Mouse (Mus musculus): ENCODE results near the gene Tmem238. TPM values are rescaled to one million over a fixed set of nuclear protein-coding genes. Genes with fewer than 3 reads are reported as not detected.
"Not testable (repeated sequence)": the region's sequence is repeated elsewhere in the genome, so short reads cannot be mapped to it uniquely, and the experiment has no call there.

Gene Tmem238
- polyA plus RNA-seq, 1 experiment from 2014 or later: 2.5 TPM

GRCm38 (mm10) chr7:4812303-4813104 is 23.0 kb upstream of the Tmem238 start, which contains the start of gene Ube2s:
Gene Ube2s, minus strand, starts transcription at chr7:4812590.
- under 1% methylated on average over 62 of the region's 62 CpGs for WGBS
- Histone ChIP-seq H3K9ac (replicated peaks) (peak within 1 kb of the TSS; percentile 99), H3K4me3 (replicated peaks) (peak within 1 kb of the TSS; percentile 79), H3K27me3 (no peaks in the 10 kb centered on the region), H3K4me1 (replicated peaks) (peaks cover 31% of the 10 kb centered on the region), H3K36me3 (peaks cover 22% of the 10 kb centered on the region), H3K27ac (peak within 1 kb of the TSS; percentile 94), H3K9me3 (no peaks in the 10 kb centered on the region), H3K4me2 (replicated peaks) (peak within 1 kb of the TSS; percentile 90)
- ATAC-seq: peak; percentile 99

DNA sequence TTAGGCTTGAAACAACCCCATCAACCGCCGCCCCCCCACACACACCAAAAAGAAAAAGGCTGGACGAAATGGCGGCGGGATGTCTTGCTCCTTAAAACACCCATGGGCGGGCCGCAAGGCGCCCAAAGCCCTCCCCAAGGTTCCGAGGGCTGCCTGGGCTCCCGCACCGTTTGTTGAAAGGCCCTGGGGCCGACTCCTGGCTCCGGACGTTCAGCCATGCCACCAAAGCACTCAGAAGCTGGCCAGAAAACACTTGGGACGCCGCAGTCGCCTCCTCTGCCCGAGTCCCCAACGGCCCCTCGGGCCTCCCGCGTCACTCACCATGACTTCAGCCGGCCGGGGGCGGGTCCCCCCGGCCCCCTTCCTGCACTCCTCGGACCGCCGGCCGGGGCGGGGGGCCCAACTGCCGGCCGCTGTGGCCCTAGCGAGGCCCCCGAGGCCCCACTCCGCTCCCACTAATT is 22.4 kb upstream of the Tmem238 start:
- no peak; the same call in 1 of the 2 replicates for ATAC-seq
- H3K9me3 ChIP-seq: no peaks in the 10 kb centered on the region
- no peaks in the 10 kb centered on the region for H3K27me3 ChIP-seq
- H3K36me3 ChIP-seq: peaks cover 28% of the 10 kb centered on the region
- peak overlapping the region; percentile 90 for H3K4me2 ChIP-seq (replicated peaks)
- H3K4me1 ChIP-seq (replicated peaks): peaks cover 31% of the 10 kb centered on the region
- WGBS: 0% methylated on average over 17 of the region's 36 CpGs
- peak overlapping the region; percentile 99 for H3K9ac ChIP-seq (replicated peaks)
- H3K4me3 ChIP-seq (replicated peaks): peak overlapping the region; percentile 79
- peak overlapping the region; percentile 94 for H3K27ac ChIP-seq

DNA sequence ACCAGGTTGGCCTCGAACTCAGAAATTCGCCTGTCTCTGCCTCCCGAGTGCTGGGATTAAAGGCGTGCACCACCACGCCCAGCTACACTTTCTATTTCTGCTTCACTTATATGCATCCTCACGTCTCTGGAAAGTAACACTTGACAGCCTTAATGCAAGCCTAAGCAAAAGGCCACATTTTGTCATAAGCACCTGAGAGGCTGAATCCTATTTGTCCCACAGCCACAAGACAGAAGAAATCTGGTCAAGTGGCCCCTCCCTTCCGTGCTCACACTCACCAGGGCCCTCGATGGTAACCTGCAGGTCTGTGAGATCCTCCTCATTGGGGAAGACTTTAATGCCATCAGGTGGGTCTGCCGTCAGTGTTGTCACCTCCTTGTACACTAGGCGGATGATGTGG is 21.7 kb upstream of the Tmem238 start:
- H3K27ac ChIP-seq, H3K27me3 ChIP-seq, H3K9me3 ChIP-seq, ATAC-seq: not testable (repeated sequence)
- peak overlapping the region; percentile 99 for H3K9ac ChIP-seq (replicated peaks)
- WGBS: 43% methylated on average over 10 of the region's 10 CpGs
- peak overlapping the region; percentile 90 for H3K4me2 ChIP-seq (replicated peaks)
- peak overlapping the region; percentile 79 for H3K4me3 ChIP-seq (replicated peaks)
- peaks cover 31% of the 10 kb centered on the region for H3K4me1 ChIP-seq (replicated peaks)
- H3K36me3 ChIP-seq: peaks cover 32% of the 10 kb centered on the region

DNA sequence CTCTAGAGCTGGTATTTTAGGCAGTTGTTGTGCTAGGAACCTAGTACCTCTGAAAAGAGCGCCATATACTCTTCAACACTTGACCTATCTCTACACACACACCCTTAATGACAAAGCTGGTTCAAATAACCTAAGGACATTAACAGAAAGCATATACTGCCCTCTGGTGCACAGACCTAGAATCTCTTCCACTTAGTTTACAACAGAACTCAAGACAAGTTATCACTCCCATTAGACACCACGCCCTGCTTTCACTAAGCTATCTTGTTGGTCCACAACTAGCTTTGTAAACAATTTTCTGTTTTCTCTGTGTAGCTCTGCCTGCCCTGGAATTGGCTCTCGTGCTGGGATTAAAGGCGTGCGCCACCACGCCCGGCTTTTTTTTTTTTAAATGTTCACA is 17.3 kb upstream of the Tmem238 start:
- no peaks in the 10 kb centered on the region for H3K27me3 ChIP-seq
- H3K9ac ChIP-seq (replicated peaks): no peak overlapping the region
- ATAC-seq: peak; percentile 11; the same call in 1 of the 2 replicates
- no peak overlapping the region for H3K4me3 ChIP-seq (replicated peaks)
- peaks cover 24% of the 10 kb centered on the region for H3K4me1 ChIP-seq (replicated peaks)
- no peak overlapping the region for H3K4me2 ChIP-seq (replicated peaks)
- peaks cover 38% of the 10 kb centered on the region for H3K36me3 ChIP-seq
- H3K9me3 ChIP-seq: no peaks in the 10 kb centered on the region
- H3K27ac ChIP-seq: no peak overlapping the region
- WGBS: 94% methylated on average over 7 of the region's 7 CpGs

- H3K9me3 ChIP-seq: no peaks in the 10 kb centered on the region
- no peaks in the 10 kb centered on the region for H3K27me3 ChIP-seq
- no peak overlapping the region for H3K4me2 ChIP-seq (replicated peaks)
- no peak for ATAC-seq
- no peak overlapping the region for H3K9ac ChIP-seq (replicated peaks)
- H3K4me3 ChIP-seq (replicated peaks): no peak overlapping the region
- H3K36me3 ChIP-seq: peaks cover 22% of the 10 kb centered on the region
- H3K4me1 ChIP-seq (replicated peaks): no peaks in the 10 kb centered on the region
- H3K27ac ChIP-seq: no peak overlapping the region
Measured at GRCm38 (mm10) chr7:4802247-4802646, 12.8 kb upstream of the Tmem238 start.

- ATAC-seq: no peak
- H3K4me2 ChIP-seq (replicated peaks): no peak overlapping the region
- 76% methylated on average over 7 of the region's 7 CpGs for WGBS
- H3K27ac ChIP-seq: no peak overlapping the region; the same call in 1 of the 2 replicates
- H3K27me3 ChIP-seq: no peaks in the 10 kb centered on the region
- no peak overlapping the region for H3K9ac ChIP-seq (replicated peaks)
- no peaks in the 10 kb centered on the region for H3K9me3 ChIP-seq
- H3K4me3 ChIP-seq (replicated peaks): no peak overlapping the region
- H3K4me1 ChIP-seq (replicated peaks): peaks cover 13% of the 10 kb centered on the region
- H3K36me3 ChIP-seq: peaks cover 41% of the 10 kb centered on the region
Measured at GRCm38 (mm10) chr7:4795767-4796433, 6.4 kb upstream of the Tmem238 start.

DNA sequence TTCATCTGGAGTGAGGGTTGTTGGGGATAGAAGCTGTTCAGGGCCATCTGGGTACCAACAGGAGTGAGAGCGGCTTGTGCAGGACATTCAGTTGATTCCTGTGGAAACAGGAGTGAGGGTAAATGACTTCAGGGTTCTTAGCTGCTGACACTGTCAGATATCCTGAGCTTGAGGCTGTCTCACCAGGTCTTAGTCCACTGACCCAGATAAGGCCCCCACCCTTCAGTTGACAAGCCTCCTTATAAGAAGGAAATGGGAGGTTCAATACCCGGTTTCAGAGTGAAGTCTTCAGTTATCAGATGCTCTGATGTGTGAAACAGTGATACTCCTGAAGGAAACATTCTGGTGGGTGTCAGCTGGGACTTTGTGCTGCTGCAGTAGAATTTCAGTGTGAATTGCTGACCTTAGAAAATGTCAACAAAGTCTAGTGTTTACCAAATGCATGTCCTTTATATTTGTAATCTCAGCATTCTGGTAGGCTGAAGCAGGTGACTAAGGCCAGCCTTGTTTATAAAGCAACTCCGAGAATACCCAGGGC is 5.2 kb upstream of the Tmem238 start:
- no peak overlapping the region for H3K27ac ChIP-seq
- H3K4me2 ChIP-seq (replicated peaks): peak overlapping the region; percentile 89; the same call in 1 of the 2 replicates
- no peaks in the 10 kb centered on the region for H3K9me3 ChIP-seq
- no peak for ATAC-seq
- peaks cover 13% of the 10 kb centered on the region for H3K4me1 ChIP-seq (replicated peaks)
- H3K9ac ChIP-seq (replicated peaks): no peak overlapping the region; the same call in 1 of the 2 replicates
- H3K27me3 ChIP-seq: peaks cover 5% of the 10 kb centered on the region; the same call in 1 of the 2 replicates
- H3K4me3 ChIP-seq (replicated peaks): no peak overlapping the region; the same call in 1 of the 2 replicates
- 88% methylated on average over 3 of the region's 3 CpGs for WGBS
- peaks cover 41% of the 10 kb centered on the region for H3K36me3 ChIP-seq

GRCm38 (mm10) chr7:4793674-4794073 is 4.2 kb upstream of the Tmem238 start:
- Histone ChIP-seq H3K4me3 (replicated peaks) (peak overlapping the region; percentile 70), H3K27me3 (peaks cover 9% of the 10 kb centered on the region; the same call in 1 of the 2 replicates), H3K9ac (replicated peaks) (peak overlapping the region; percentile 91), H3K36me3 (peaks cover 41% of the 10 kb centered on the region), H3K4me2 (replicated peaks) (peak overlapping the region; percentile 89), H3K4me1 (replicated peaks) (peaks cover 22% of the 10 kb centered on the region), H3K27ac (0 out of 2 replicates have a peak overlapping the region, but pooled peaks have one; percentile 85), H3K9me3 (no peaks in the 10 kb centered on the region)
- 39% methylated on average over 4 of the region's 4 CpGs for WGBS
- ATAC-seq: no peak

GRCm38 (mm10) chr7:4793248-4793647 is 3.8 kb upstream of the Tmem238 start:
- Histone ChIP-seq H3K4me2 (replicated peaks) (peak overlapping the region; percentile 89), H3K27me3 (peaks cover 11% of the 10 kb centered on the region; the same call in 1 of the 2 replicates), H3K36me3 (peaks cover 41% of the 10 kb centered on the region), H3K4me1 (replicated peaks) (peaks cover 27% of the 10 kb centered on the region), H3K9ac (replicated peaks) (peak overlapping the region; percentile 91), H3K4me3 (replicated peaks) (peak overlapping the region; percentile 70), H3K27ac (peak overlapping the region; percentile 85)
- ATAC-seq, H3K9me3 ChIP-seq: not testable (repeated sequence)
- WGBS: under 1% methylated on average over 30 of the region's 31 CpGs

DNA sequence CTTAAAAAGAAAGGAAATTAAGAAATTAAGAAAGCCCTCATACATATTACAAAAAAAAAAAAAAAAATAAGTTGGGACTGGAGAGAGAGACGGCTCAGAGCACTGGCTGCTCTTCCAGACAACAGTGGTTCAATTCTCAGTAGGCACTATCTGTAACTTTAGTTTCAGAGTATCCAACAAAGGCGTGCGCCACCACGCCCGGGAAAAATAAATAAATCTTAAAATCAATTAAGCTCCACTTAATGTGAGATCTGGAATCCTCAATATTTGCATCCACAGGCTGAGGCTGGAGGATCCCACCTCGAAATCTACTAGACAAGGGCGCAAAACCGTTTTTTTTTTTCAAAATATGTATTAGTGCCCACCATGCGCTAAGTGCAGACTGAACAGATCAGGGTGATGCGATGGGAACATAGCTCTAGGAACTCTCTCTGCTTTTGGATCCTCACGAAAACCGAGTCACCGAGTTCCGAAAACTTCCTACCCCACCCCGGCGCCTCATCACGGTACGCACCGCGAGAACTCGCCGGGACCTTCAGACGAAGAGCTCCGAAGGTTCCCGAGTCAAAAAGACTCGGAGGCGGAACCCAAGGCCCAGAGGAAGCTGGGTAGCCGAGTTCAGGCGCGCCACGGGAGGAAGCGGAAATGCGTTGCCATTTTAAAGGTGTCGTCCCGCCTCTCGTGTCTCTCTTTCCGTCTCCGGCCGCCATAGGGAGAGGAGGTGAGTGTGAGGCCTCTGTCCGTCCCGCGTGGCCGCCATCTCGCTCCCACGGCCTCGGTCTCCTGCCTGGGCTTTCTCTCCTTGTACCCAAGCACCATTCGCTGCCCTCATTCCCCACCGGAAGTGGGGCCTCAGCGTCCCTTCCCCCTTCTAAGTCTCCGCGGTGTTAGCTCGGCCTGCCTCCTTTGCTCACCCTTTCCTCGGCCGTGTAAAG is 3.1 kb upstream of the Tmem238 start, which contains the start of gene Rpl28:
Gene Rpl28 (plus strand): TSS at position 597 of the 935 bp plus-strand sequence.
- peak within 1 kb of the TSS; percentile 89 for H3K4me2 ChIP-seq (replicated peaks)
- peak; percentile 91 for ATAC-seq
- peak within 1 kb of the TSS; percentile 91 for H3K9ac ChIP-seq (replicated peaks)
- H3K27ac ChIP-seq: peak within 1 kb of the TSS; percentile 85
- no peaks in the 10 kb centered on the region for H3K9me3 ChIP-seq
- peaks cover 16% of the 10 kb centered on the region; the same call in 1 of the 2 replicates for H3K27me3 ChIP-seq
- H3K4me3 ChIP-seq (replicated peaks): peak within 1 kb of the TSS; percentile 70
- peaks cover 35% of the 10 kb centered on the region for H3K36me3 ChIP-seq
- WGBS: 2% methylated on average over 54 of the region's 54 CpGs
- H3K4me1 ChIP-seq (replicated peaks): peaks cover 28% of the 10 kb centered on the region
